Mouse (Mus musculus) testis, adult 2 months (tissue): ENCODE measurements around the gene Cnfn. TPM values are rescaled to one million over a fixed set of nuclear protein-coding genes. Genes with fewer than 3 reads are reported as not detected.

Experiments used
- H3K27ac ChIP-seq: fragments of 200-500 bp; 2 replicates; pipeline ENCODE4 v1.5.1; 2012; ENCODE audit warnings: low read depth, low read length; ENCODE audit not compliant: control insufficient read depth, insufficient read depth
- H3K27me3 ChIP-seq: fragments of 200-500 bp; 2 replicates; pipeline ENCODE4 v1.6.1; 2012; ENCODE audit warnings: mild to moderate bottlenecking, low read length, moderate library complexity; ENCODE audit not compliant: control insufficient read depth, insufficient read depth
- H3K36me3 ChIP-seq: fragments of 200-500 bp; 2 replicates; pipeline ENCODE4 v1.6.1; 2012; ENCODE audit warnings: mild to moderate bottlenecking, low read length; ENCODE audit not compliant: control insufficient read depth, insufficient read depth
- H3K4me1 ChIP-seq: fragments of 200-500 bp; 2 replicates; pipeline ENCODE4 v1.6.1; 2012; ENCODE audit warnings: low read length; ENCODE audit not compliant: control insufficient read depth, insufficient read depth
- H3K4me3 ChIP-seq: fragments of 200-500 bp; 2 replicates; pipeline ENCODE4 v1.5.1; 2012; ENCODE audit warnings: low read depth, mild to moderate bottlenecking, low read length, moderate library complexity, mixed read lengths; ENCODE audit not compliant: control insufficient read depth
- CTCF ChIP-seq: fragments of 200-500 bp; IDR thresholded peaks from 2 replicates; pipeline ENCODE4 v1.5.1; 2012; ENCODE audit warnings: low read depth, mild to moderate bottlenecking, inconsistent platforms, low read length, moderate library complexity; ENCODE audit not compliant: control insufficient read depth, insufficient read depth, insufficient replicate concordance
- POLR2A ChIP-seq: fragments of 200-500 bp; IDR thresholded peaks from 2 replicates; pipeline ENCODE4 v1.6.1; 2012; ENCODE audit warnings: low read depth, mild to moderate bottlenecking, inconsistent platforms, low read length, moderate library complexity; ENCODE audit not compliant: control insufficient read depth
- polyA plus RNA-seq: library from polyadenylated mRNA; depleted of rRNA; stranded (reverse); fragments of >200 nt; gene quantifications from 2 replicates; pipeline ENCODE4 v1.2.3, GENCODE M21; 2012

Gene Cnfn
- polyA plus RNA-seq, 1 experiment, result 0.26 TPM

- TF ChIP-seq CTCF, result no peak
- TF ChIP-seq POLR2A, result no peak
- Histone ChIP-seq H3K4me3 (no peak overlapping the region), H3K36me3 (no peaks in the 10 kb centered on the region; the same call in 1 of the 2 replicates), H3K4me1 (peaks cover 12% of the 10 kb centered on the region), H3K27me3 (no peaks in the 10 kb centered on the region), H3K27ac (no peak overlapping the region)
These were observed 13.0 kb upstream of the Cnfn start for GRCm38 (mm10) chr7:25382541-25382940.

- no peaks in the 10 kb centered on the region for H3K27me3 ChIP-seq
- H3K27ac ChIP-seq, result no peak overlapping the region
- H3K4me3 ChIP-seq, result no peak overlapping the region
- no peaks in the 10 kb centered on the region; the same call in 1 of the 2 replicates for H3K36me3 ChIP-seq
- TF ChIP-seq POLR2A (no peak), CTCF (no peak)
- peaks cover 25% of the 10 kb centered on the region for H3K4me1 ChIP-seq
These were observed 11.8 kb upstream of the Cnfn start for GRCm38 (mm10) chr7:25381284-25381680.

DNA sequence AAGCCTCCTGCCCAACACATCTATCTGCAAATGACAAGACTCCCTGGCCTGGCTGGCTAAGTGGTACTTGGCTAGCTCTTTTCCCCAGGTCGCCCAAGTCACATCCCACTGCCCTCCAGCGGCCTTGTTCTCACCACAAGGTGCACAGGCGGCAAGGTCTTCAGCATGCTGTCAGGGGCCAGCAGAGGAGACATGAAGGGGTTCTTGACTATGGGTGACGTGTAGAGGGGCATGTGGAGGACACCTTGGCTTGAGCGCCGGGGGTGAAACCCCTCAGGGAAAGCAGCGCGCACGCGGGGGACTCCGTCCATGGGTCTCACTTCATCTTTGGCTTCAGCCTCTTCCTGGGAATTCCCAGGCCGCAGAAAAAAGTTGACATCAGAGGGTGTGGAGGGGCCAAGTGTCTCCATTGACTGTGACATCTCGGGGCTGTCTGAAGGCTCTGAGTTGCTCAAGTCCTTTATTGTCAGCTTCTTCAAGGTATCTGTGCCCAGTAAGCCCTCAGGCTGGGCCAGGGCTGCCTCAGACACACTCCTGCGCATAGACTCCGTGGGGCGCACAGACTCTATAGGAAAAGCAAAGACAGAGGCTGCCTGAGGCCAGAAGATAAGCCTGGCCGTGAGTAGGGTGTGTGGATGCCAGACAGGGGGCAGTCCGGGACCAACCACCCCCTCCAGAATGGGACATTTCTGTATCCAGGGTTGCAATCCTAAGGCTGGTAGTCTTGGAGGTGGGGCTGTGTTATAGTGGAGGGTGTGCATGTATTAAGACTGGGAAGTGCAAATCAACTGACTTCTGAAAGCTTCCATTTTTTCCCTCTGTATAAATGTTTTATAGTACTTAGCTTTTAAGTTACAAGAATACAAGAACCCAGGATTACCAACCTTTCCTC is 11.1 kb upstream of the Cnfn start:
- TF ChIP-seq CTCF, result no peak
- no peak for TF ChIP-seq POLR2A
- Histone ChIP-seq H3K27ac (no peak overlapping the region), H3K27me3 (no peaks in the 10 kb centered on the region)

GRCm38 (mm10) chr7:25379551-25380351 is 10.2 kb upstream of the Cnfn start:
- Histone ChIP-seq H3K4me1 (peaks cover 25% of the 10 kb centered on the region), H3K36me3 (no peaks in the 10 kb centered on the region; the same call in 1 of the 2 replicates), H3K27me3 (no peaks in the 10 kb centered on the region), H3K4me3 (peak overlapping the region; percentile 36), H3K27ac (no peak overlapping the region)
- TF ChIP-seq CTCF (no peak), POLR2A (no peak)

More for the DNA sequence above, 11.1 kb upstream of the Cnfn start:
- H3K36me3 ChIP-seq, result no peaks in the 10 kb centered on the region; the same call in 1 of the 2 replicates
- peaks cover 25% of the 10 kb centered on the region for H3K4me1 ChIP-seq
- no peak overlapping the region for H3K4me3 ChIP-seq

DNA sequence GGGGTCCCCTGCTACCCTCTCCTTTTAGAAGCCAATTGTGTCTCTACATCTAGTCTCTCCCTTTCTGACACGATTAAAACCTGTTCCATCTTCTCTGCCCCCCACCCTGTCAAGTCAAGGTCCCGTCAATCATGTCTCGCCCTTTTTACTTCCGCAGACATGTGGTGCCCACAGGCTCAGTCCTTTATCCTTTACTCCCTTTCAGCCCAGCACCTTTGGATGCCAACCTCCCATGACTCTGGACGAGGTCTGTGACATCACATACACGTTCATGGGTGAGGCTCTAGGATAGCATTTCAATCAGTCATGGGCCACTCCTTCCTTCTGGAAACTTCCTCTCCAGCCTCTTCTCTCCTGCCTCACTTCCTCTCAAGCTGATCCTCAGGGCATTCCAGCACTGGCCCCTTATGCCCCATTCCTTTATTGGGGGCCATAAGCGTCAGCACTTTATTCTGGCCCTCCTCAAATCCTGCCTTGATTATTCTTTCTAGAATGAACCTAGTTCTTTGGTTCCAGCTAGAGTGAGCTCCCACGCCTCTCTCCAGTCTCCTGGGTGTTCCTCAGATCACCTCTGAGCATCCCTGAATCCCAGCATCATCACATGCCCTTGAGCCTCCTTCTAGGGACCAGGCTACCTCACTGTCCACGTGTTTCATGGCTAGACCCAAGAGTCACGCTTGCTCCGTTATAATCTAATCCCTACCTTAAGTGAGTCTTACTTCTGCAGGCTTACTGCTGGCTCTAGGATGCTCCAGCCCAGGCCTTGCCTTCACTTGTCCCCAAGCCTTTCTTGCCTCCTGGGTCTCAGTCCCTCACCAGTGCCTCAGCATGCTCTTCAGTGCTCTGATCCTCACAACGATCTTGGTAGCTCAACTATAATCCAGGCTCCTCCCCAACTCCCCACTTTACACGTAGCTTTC is 8.9 kb upstream of the Cnfn start:
- peaks cover 25% of the 10 kb centered on the region for H3K4me1 ChIP-seq
- no peak overlapping the region for H3K27ac ChIP-seq
- no peak for TF ChIP-seq CTCF
- no peak for TF ChIP-seq POLR2A
- H3K36me3 ChIP-seq, result no peaks in the 10 kb centered on the region; the same call in 1 of the 2 replicates
- H3K27me3 ChIP-seq, result no peaks in the 10 kb centered on the region
- no peak overlapping the region for H3K4me3 ChIP-seq

- no peak for TF ChIP-seq POLR2A
- TF ChIP-seq CTCF, result no peak
- Histone ChIP-seq H3K27ac (no peak overlapping the region), H3K36me3 (no peaks in the 10 kb centered on the region), H3K4me1 (peaks cover 25% of the 10 kb centered on the region), H3K4me3 (peak overlapping the region; percentile 58), H3K27me3 (no peaks in the 10 kb centered on the region)
These were observed 7.7 kb upstream of the Cnfn start for GRCm38 (mm10) chr7:25377100-25377700.

- Histone ChIP-seq H3K27me3 (no peaks in the 10 kb centered on the region), H3K4me1 (peaks cover 25% of the 10 kb centered on the region), H3K4me3 (peak overlapping the region; percentile 58), H3K36me3 (no peaks in the 10 kb centered on the region), H3K27ac (no peak overlapping the region)
- TF ChIP-seq POLR2A (no peak), CTCF (no peak)
These were observed 7.0 kb upstream of the Cnfn start for GRCm38 (mm10) chr7:25376556-25376955.
